Mouse (Mus musculus): ENCODE measurements around the gene 5031439G07Rik. TPM values are rescaled to one million over a fixed set of nuclear protein-coding genes. Genes with fewer than 3 reads are reported as not detected.

5031439G07Rik gene
- polyA plus RNA-seq, 1 experiment, result 15.9 TPM

DNA sequence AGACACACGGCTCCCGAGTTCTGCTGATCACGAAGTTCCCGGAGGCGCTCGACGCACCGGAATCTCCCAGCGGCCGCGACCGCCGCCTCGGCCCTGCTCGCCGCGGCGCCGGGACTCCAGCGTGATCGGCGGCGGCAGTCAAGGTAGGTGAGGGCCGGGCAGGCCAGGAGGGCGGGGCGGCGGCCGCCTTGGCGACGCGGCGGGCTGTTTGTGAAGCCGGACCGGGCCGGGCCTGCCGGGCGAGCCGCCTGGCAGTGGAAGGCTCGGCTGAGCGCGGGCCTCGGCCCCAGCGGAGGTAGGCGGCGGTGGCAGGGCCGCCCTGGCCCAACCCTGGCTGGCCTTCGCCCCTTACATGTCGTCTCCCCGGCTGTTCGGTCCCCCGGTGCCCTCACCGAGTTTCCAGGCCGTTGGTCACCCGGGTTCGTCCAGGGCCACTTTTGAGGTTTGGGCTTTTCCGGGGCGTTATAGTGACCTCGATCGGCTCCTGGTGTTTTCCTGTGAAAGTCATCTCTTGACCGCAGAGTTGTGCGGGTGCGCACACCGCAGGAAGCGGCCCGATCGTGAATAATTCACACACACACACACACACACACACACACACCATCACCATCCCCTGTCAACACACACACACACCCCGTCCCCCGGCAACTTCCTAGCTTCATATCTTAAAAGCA, 64.7 kb downstream of the 5031439G07Rik start:
- Histone ChIP-seq H3K4me3 (ENCODE audit: control insufficient read depth, insufficient read depth, low read length) (peak overlapping the region; percentile 64), H3K4me1 (replicated peaks; ENCODE audit: control insufficient read depth, insufficient read depth, low read length) (peaks cover 2% of the 10 kb centered on the region; the same call in 1 of the 2 replicates), H3K27me3 (ENCODE audit: control insufficient read depth, insufficient read depth, low read length) (no peaks in the 10 kb centered on the region), H3K36me3 (ENCODE audit: control insufficient read depth, insufficient read depth, low read length) (peaks cover 12% of the 10 kb centered on the region), H3K27ac (ENCODE audit: control insufficient read depth, insufficient read depth, low read length) (peak overlapping the region; percentile 69)
- TF ChIP-seq POLR2A (IDR thresholded peaks at IDR 0.05; ENCODE audit: control insufficient read depth, extremely low read depth, insufficient read depth, low read length, poor library complexity), result no peak; the same call in 1 of the 2 replicates
- TF ChIP-seq CTCF (IDR thresholded peaks at IDR 0.05; ENCODE audit: borderline replicate concordance, control insufficient read depth, extremely low read depth, insufficient read depth, low read length, poor library complexity), result no peak
- whole genome bisulfite sequencing, result under 1% methylated on average over 67 of the region's 68 CpGs
- no peak for DNase-seq

- Histone ChIP-seq H3K4me1 (replicated peaks; ENCODE audit: control insufficient read depth, insufficient read depth, low read length) (peaks cover 2% of the 10 kb centered on the region; the same call in 1 of the 2 replicates), H3K27ac (ENCODE audit: control insufficient read depth, insufficient read depth, low read length) (peak within 1 kb of the TSS; percentile 69), H3K36me3 (ENCODE audit: control insufficient read depth, insufficient read depth, low read length) (peaks cover 7% of the 10 kb centered on the region), H3K4me3 (ENCODE audit: control insufficient read depth, insufficient read depth, low read length) (peak within 1 kb of the TSS; percentile 64), H3K27me3 (ENCODE audit: control insufficient read depth, insufficient read depth, low read length) (no peaks in the 10 kb centered on the region)
- TF ChIP-seq POLR2A (IDR thresholded peaks at IDR 0.05; ENCODE audit: control insufficient read depth, extremely low read depth, insufficient read depth, low read length, poor library complexity) (peak; percentile 74; the same call in 1 of the 2 replicates), CTCF (IDR thresholded peaks at IDR 0.05; ENCODE audit: borderline replicate concordance, control insufficient read depth, extremely low read depth, insufficient read depth, low read length, poor library complexity) (peak; percentile 24; the same call in 1 of the 2 replicates)
- WGBS, result under 1% methylated on average over 60 of the region's 60 CpGs
- DNase-seq, result peak; percentile 97
Measured at GRCm38 (mm10) chr15:84922884-84923507, 65.4 kb downstream of the 5031439G07Rik start, which contains the start of gene Nup50. Nup50 (plus strand) TSS chr15:84923411.

DNA sequence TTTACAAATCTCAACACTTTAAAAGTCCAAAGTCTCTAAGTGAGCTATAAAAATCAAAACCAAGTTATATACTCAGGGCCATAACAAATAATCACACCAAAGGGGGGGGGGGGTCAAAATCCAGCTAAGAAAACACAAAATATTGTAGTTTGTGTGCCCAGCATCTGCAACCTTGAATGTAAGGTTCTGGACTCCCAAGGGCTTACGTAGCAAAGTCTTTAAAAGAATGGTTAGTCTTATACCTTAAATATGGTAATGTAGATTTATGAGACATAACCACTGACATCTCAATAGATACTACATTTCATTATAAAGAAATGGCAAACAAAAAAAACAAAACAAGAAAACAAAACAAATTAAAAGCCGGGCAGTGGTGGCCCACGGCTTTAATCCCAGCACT, 68.4 kb downstream of the 5031439G07Rik start, which contains the start of gene Gm29666:
Gm29666 (minus strand) TSS at position 101 of the 400 bp plus-strand sequence.
- 97% methylated on average over 3 of the region's 3 CpGs for WGBS
- H3K36me3 ChIP-seq (ENCODE audit: control insufficient read depth, insufficient read depth, low read length), result no peaks in the 10 kb centered on the region

DNA sequence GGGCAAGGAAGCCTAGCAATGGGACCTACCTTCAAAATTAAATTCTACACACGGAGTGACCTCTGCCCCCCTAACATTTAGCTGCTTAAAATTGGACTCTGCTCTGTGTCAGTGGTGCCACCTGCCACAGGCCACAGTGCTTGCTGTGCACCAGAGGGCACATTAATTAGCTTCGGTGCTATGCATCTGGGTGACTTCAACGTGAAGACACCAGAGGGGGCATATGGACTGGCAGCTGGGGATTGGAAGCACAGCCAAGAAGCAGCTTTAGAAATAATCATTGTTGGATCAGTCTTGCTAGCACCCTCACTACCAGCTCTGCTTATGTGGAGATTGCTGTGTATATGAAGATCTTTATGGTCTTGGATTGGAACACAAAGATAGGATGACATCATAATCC, 75.2 kb downstream of the 5031439G07Rik start:
- DNase-seq, result no peak
- TF ChIP-seq POLR2A (IDR thresholded peaks at IDR 0.05; ENCODE audit: control insufficient read depth, extremely low read depth, insufficient read depth, low read length, poor library complexity), result no peak
- no peak for TF ChIP-seq CTCF (IDR thresholded peaks at IDR 0.05; ENCODE audit: borderline replicate concordance, control insufficient read depth, extremely low read depth, insufficient read depth, low read length, poor library complexity)
- Histone ChIP-seq H3K36me3 (ENCODE audit: control insufficient read depth, insufficient read depth, low read length) (no peaks in the 10 kb centered on the region), H3K4me1 (replicated peaks; ENCODE audit: control insufficient read depth, insufficient read depth, low read length) (no peaks in the 10 kb centered on the region), H3K4me3 (ENCODE audit: control insufficient read depth, insufficient read depth, low read length) (no peak overlapping the region), H3K27me3 (ENCODE audit: control insufficient read depth, insufficient read depth, low read length) (no peaks in the 10 kb centered on the region), H3K27ac (ENCODE audit: control insufficient read depth, insufficient read depth, low read length) (no peak overlapping the region)
- 97% methylated on average over 3 of the region's 3 CpGs for WGBS

More for the DNA sequence above, 68.4 kb downstream of the 5031439G07Rik start, which contains the start of gene Gm29666:
- Histone ChIP-seq H3K27ac (ENCODE audit: control insufficient read depth, insufficient read depth, low read length) (no peak within 1 kb of the TSS), H3K27me3 (ENCODE audit: control insufficient read depth, insufficient read depth, low read length) (no peaks in the 10 kb centered on the region), H3K4me1 (replicated peaks; ENCODE audit: control insufficient read depth, insufficient read depth, low read length) (peaks cover 2% of the 10 kb centered on the region; the same call in 1 of the 2 replicates), H3K4me3 (ENCODE audit: control insufficient read depth, insufficient read depth, low read length) (no peak within 1 kb of the TSS)
- TF ChIP-seq CTCF (IDR thresholded peaks at IDR 0.05; ENCODE audit: borderline replicate concordance, control insufficient read depth, extremely low read depth, insufficient read depth, low read length, poor library complexity) (no peak), POLR2A (IDR thresholded peaks at IDR 0.05; ENCODE audit: control insufficient read depth, extremely low read depth, insufficient read depth, low read length, poor library complexity) (no peak)
- DNase-seq, result no peak

DNA sequence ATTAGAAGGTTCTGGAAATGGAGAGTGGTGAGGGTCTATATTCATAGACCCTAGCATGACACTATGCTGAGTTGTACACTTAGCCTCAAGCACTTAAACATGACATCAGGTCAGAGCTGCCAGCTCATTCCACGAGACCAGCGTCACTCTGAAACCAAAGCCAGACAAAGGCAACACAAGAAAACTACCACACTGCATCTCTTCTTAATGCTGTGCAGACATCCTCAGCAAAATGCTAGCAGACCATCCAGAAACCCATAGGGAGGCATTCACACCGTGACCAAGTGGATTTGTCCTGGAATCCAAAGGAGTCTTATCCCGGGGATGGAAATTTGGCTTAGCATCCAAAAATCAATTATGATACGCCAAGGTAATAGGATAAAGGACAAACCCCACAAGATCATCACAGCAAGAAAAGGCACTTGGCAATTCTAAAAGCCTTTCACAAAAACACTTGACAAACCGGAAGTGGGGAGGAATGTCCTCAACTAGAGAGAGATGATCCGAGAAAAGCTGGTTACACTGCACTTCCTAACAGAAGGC, 84.4 kb downstream of the 5031439G07Rik start:
- H3K27me3 ChIP-seq (ENCODE audit: control insufficient read depth, insufficient read depth, low read length), result no peaks in the 10 kb centered on the region
- H3K36me3 ChIP-seq (ENCODE audit: control insufficient read depth, insufficient read depth, low read length), result no peaks in the 10 kb centered on the region
- 82% methylated on average over 7 of the region's 7 CpGs for WGBS
- H3K4me3 ChIP-seq (ENCODE audit: control insufficient read depth, insufficient read depth, low read length), result no peak overlapping the region
- no peak for DNase-seq
- no peak for TF ChIP-seq POLR2A (IDR thresholded peaks at IDR 0.05; ENCODE audit: control insufficient read depth, extremely low read depth, insufficient read depth, low read length, poor library complexity)
- no peak for TF ChIP-seq CTCF (IDR thresholded peaks at IDR 0.05; ENCODE audit: borderline replicate concordance, control insufficient read depth, extremely low read depth, insufficient read depth, low read length, poor library complexity)
- no peak overlapping the region for H3K27ac ChIP-seq (ENCODE audit: control insufficient read depth, insufficient read depth, low read length)
- no peaks in the 10 kb centered on the region for H3K4me1 ChIP-seq (replicated peaks; ENCODE audit: control insufficient read depth, insufficient read depth, low read length)

DNA sequence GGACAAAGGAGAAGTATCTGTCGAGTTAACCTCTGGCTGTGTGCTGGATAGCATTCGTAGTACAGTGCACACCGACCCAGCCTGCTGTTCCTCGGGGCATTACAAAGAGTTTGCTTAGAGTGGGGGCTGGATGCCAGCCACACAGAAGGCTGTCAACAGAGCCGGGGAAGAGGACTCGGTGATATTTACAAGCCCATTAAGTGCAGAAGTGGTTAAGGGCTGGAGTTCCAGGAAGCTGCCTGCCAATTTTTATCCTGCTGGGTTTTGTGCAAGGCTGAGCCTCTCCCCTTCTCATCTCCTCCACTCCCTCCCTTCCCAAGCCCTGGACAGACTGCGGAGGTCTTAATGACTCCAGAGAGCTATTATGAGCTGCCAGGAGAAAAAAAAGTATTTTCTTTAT, 90.3 kb downstream of the 5031439G07Rik start:
- TF ChIP-seq POLR2A (IDR thresholded peaks at IDR 0.05; ENCODE audit: control insufficient read depth, extremely low read depth, insufficient read depth, low read length, poor library complexity), result no peak
- no peak for TF ChIP-seq CTCF (IDR thresholded peaks at IDR 0.05; ENCODE audit: borderline replicate concordance, control insufficient read depth, extremely low read depth, insufficient read depth, low read length, poor library complexity)
- H3K27ac ChIP-seq (ENCODE audit: control insufficient read depth, insufficient read depth, low read length), result no peak overlapping the region
- WGBS, result 50% methylated on average over 7 of the region's 7 CpGs
- no peaks in the 10 kb centered on the region for H3K27me3 ChIP-seq (ENCODE audit: control insufficient read depth, insufficient read depth, low read length)
- H3K36me3 ChIP-seq (ENCODE audit: control insufficient read depth, insufficient read depth, low read length), result no peaks in the 10 kb centered on the region
- no peak overlapping the region for H3K4me3 ChIP-seq (ENCODE audit: control insufficient read depth, insufficient read depth, low read length)
- no peak for DNase-seq
- H3K4me1 ChIP-seq (replicated peaks; ENCODE audit: control insufficient read depth, insufficient read depth, low read length), result no peaks in the 10 kb centered on the region; the same call in 1 of the 2 replicates
